Mouse (Mus musculus) testis, adult 2 months (tissue): ENCODE measurements around the gene Cadm2.

Experiments
- CTCF ChIP-seq: fragments of 200-500 bp; IDR thresholded peaks from 2 replicates; pipeline ENCODE4 v1.5.1; 2012; ENCODE audit warnings: low read depth, mild to moderate bottlenecking, inconsistent platforms, low read length, moderate library complexity; ENCODE audit not compliant: control insufficient read depth, insufficient read depth, insufficient replicate concordance
- POLR2A ChIP-seq: fragments of 200-500 bp; IDR thresholded peaks from 2 replicates; pipeline ENCODE4 v1.6.1; 2012; ENCODE audit warnings: low read depth, mild to moderate bottlenecking, inconsistent platforms, low read length, moderate library complexity; ENCODE audit not compliant: control insufficient read depth

- TF ChIP-seq POLR2A (no peak), CTCF (no peak)
These were observed 184.4 kb downstream of the Cadm2 start for GRCm38 (mm10) chr16:67436301-67436700.
